Mouse (Mus musculus) midbrain, embryonic 11.5 days (tissue): ENCODE measurements around the gene Il34. TPM values are rescaled to one million over a fixed set of nuclear protein-coding genes. Genes with fewer than 3 reads are reported as not detected.
"Not testable (repeated sequence)": the region's sequence is repeated elsewhere in the genome, so short reads cannot be mapped to it uniquely, and the experiment has no call there.

Experiments used
- ATAC-seq: fragments of 200-750 bp; cut with Nextera tagmentation; 2 replicates; pipeline ENCODE4 v1.8.0; 2017; ENCODE audit warnings: moderate TSS enrichment, moderate library complexity; ENCODE audit not compliant: low FRiP score
- DNase-seq: peaks from one replicate; pipeline ENCODE4 v3.0.0; 2015; ENCODE audit warnings: low spot score; ENCODE audit errors: missing footprints
- H3K27ac ChIP-seq: fragments of 300-500 bp; sonication (generic); 2 replicates; pipeline ENCODE4 v1.5.1; 2014; ENCODE audit warnings: low read depth, low read length
- H3K27me3 ChIP-seq: fragments of 300-500 bp; sonication (generic); 2 replicates; pipeline ENCODE4 v1.6.1; 2014; ENCODE audit warnings: mild to moderate bottlenecking, low read length, moderate library complexity, mixed read lengths; ENCODE audit not compliant: control insufficient read depth, insufficient read depth
- H3K36me3 ChIP-seq: fragments of 300-500 bp; sonication (generic); 2 replicates; pipeline ENCODE4 v1.6.1; 2014; ENCODE audit warnings: mild to moderate bottlenecking, low read length, moderate library complexity, mixed read lengths; ENCODE audit not compliant: control insufficient read depth, insufficient read depth
- H3K4me1 ChIP-seq: fragments of 300-500 bp; sonication (generic); 2 replicates; pipeline ENCODE4 v1.6.1; 2014; ENCODE audit warnings: low read length; ENCODE audit not compliant: control insufficient read depth, insufficient read depth
- H3K4me2 ChIP-seq: fragments of 300-500 bp; sonication (generic); 2 replicates; pipeline ENCODE4 v1.6.1; 2014; ENCODE audit warnings: mild to moderate bottlenecking, moderate library complexity
- H3K4me3 ChIP-seq: fragments of 300-500 bp; sonication (generic); 2 replicates; pipeline ENCODE4 v1.5.1; 2014; ENCODE audit warnings: low read depth, low read length
- H3K9ac ChIP-seq: fragments of 300-500 bp; sonication (generic); 2 replicates; pipeline ENCODE4 v1.6.1; 2014; ENCODE audit warnings: low read length
- H3K9me3 ChIP-seq: fragments of 300-500 bp; sonication (generic); 2 replicates; pipeline ENCODE4 v1.6.1; 2016; ENCODE audit warnings: low read length; ENCODE audit not compliant: control insufficient read depth
- WGBS: fragments of 180-500 bp; shearing (Covaris S2); extraction: QIAGEN DNeasy Blood & Tissue Kit; methylation state at CpG from one replicate; pipeline ENCODE4 v1.1.7; 2014; 5-methylcytosine and 5-hydroxymethylcytosine counted together
- polyA plus RNA-seq: library from polyadenylated mRNA; unstranded; fragments of >200 nt; fragmentation: Nextera tagmentation; extraction: Ambion mirVana; gene quantifications from 2 replicates; pipeline ENCODE4 v1.2.1, GENCODE M21; 2014

Gene Il34
- polyA plus RNA-seq, 1 experiment from 2014 or later: 0.38 TPM

DNA sequence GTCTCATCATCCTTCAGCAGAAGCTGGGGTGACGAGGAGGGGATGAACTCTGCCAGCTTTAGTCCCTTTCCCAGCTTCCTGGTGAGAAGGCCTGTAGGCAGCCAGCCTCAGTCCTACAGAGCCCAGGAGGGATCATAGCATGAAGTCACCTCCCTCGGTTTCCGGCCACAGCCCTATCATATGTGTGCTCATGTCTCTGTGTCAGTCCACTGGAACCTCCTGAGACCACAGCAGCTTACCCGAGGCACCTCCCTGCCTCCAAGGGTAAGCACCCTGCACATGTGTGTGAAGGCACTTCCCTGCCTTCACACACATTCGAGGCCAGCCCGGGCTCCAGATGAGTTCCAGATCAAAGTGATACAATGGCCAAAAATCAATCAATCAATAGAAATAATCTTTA lies 15.5 kb downstream of the Il34 start:
- no peak overlapping the region for H3K4me2 ChIP-seq
- no peak overlapping the region for H3K9ac ChIP-seq
- DNase-seq: no peak
- no peaks in the 10 kb centered on the region for H3K36me3 ChIP-seq
- H3K27ac ChIP-seq: no peak overlapping the region
- no peaks in the 10 kb centered on the region for H3K9me3 ChIP-seq
- no peaks in the 10 kb centered on the region for H3K27me3 ChIP-seq
- 72% methylated on average over 6 of the region's 6 CpGs for WGBS
- H3K4me3 ChIP-seq: no peak overlapping the region
- ATAC-seq: no peak
- H3K4me1 ChIP-seq: no peaks in the 10 kb centered on the region

DNA sequence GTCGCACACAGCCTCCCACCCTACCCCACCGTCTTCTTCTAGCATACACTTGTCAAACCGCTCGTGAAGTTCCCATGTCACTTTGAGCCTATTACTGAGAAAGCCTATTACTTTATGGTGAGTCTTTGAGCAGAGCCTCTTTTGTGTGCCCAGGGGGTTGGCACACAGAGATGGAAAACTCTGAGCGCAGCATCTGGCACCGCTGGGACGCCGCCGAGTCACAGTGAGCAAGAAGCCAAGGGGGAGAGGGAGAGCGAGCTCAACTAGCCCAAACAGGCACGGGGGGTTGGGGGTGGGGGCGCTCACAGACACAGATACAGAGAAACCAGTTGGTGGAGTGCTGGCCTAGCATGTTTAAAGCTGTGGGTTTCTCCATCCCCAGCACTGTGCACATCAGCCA lies 16.2 kb downstream of the Il34 start:
- Histone ChIP-seq H3K4me2 (no peak overlapping the region), H3K4me3 (no peak overlapping the region), H3K36me3 (no peaks in the 10 kb centered on the region), H3K4me1 (no peaks in the 10 kb centered on the region), H3K27ac (no peak overlapping the region), H3K9me3 (no peaks in the 10 kb centered on the region), H3K27me3 (no peaks in the 10 kb centered on the region), H3K9ac (no peak overlapping the region)
- DNase-seq (no peak), ATAC-seq (no peak)
- WGBS: 60% methylated on average over 12 of the region's 12 CpGs

GRCm38 (mm10) chr8:110788981-110789380 lies 16.7 kb downstream of the Il34 start:
- H3K27ac ChIP-seq: no peak overlapping the region
- H3K9ac ChIP-seq: no peak overlapping the region
- H3K36me3 ChIP-seq: no peaks in the 10 kb centered on the region
- H3K4me3 ChIP-seq: no peak overlapping the region
- WGBS: 66% methylated on average over 12 of the region's 12 CpGs
- no peaks in the 10 kb centered on the region for H3K27me3 ChIP-seq
- no peaks in the 10 kb centered on the region for H3K9me3 ChIP-seq
- ATAC-seq: no peak
- no peaks in the 10 kb centered on the region for H3K4me1 ChIP-seq
- no peak overlapping the region for H3K4me2 ChIP-seq
- peak; percentile 81 for DNase-seq

DNA sequence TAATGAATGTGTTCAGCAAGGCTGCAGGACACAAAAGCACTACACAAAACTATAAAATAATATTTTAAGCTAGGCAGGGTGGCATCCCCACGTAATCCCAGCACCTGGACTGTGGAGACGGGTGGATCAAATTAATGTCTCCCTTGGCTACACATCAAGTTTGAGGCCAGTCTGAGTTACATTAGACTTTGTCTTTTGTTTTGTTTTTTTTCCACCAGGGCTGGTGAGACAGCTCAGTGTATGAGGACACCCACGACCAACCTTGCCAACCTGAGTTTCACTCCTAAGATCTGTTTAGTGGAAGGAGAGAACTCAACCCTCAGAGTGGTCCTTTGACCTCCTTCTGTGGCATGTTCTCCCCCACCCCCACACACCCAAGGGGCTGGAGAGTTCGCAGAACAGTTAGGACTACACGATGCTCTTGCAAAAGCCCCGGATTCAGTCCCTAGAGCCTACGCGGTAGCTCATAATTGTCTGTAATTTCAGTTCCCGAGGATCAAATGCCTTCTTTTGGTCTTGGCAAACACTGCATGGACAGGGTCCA lies 18.2 kb downstream of the Il34 start:
- Histone ChIP-seq H3K4me3 (no peak overlapping the region), H3K4me1 (no peaks in the 10 kb centered on the region), H3K4me2 (no peak overlapping the region), H3K27ac (no peak overlapping the region), H3K36me3 (no peaks in the 10 kb centered on the region), H3K9ac (no peak overlapping the region), H3K27me3 (no peaks in the 10 kb centered on the region), H3K9me3 (no peaks in the 10 kb centered on the region)
- DNase-seq: no peak
- WGBS: 90% methylated on average over 9 of the region's 9 CpGs
- no peak for ATAC-seq

- H3K27ac ChIP-seq: no peak overlapping the region
- H3K9me3 ChIP-seq: no peaks in the 10 kb centered on the region
- no peak overlapping the region for H3K4me2 ChIP-seq
- H3K4me3 ChIP-seq: no peak overlapping the region
- DNase-seq (no peak), ATAC-seq (no peak)
- no peaks in the 10 kb centered on the region for H3K4me1 ChIP-seq
- no peaks in the 10 kb centered on the region for H3K27me3 ChIP-seq
- no peak overlapping the region for H3K9ac ChIP-seq
- no peaks in the 10 kb centered on the region for H3K36me3 ChIP-seq
- 86% methylated on average over 8 of the region's 8 CpGs for WGBS
Measured at GRCm38 (mm10) chr8:110786934-110787333, 18.8 kb downstream of the Il34 start.

- not testable (repeated sequence) for H3K9ac ChIP-seq, H3K4me2 ChIP-seq, H3K9me3 ChIP-seq, H3K27me3 ChIP-seq, H3K4me1 ChIP-seq, ATAC-seq, H3K27ac ChIP-seq, DNase-seq, H3K4me3 ChIP-seq, H3K36me3 ChIP-seq
- 78% methylated on average over 7 of the region's 7 CpGs for WGBS
Measured at GRCm38 (mm10) chr8:110786501-110786900, 19.2 kb downstream of the Il34 start.

DNA sequence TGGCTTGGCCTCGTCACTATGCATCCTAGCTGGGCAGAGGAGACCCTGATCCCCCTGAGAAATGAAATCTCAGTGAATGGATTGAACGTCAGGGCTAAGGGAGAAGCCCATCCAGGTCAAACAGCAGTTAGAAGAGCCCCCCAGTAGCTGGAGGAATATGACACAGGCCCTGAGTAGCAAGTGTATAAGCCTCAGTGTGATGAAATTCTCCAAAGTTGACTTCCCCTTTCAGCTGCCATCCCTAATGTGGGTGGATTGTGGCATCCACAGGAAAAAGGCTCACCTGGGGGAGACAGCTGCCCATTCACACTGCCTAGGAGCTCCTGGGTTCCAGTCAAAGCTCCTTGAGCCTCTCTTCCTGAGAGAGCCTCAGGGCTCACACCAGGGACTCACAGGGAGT lies 20.4 kb downstream of the Il34 start:
- no peaks in the 10 kb centered on the region for H3K4me1 ChIP-seq
- no peak overlapping the region for H3K4me2 ChIP-seq
- H3K27ac ChIP-seq: no peak overlapping the region
- H3K36me3 ChIP-seq: no peaks in the 10 kb centered on the region
- DNase-seq (no peak), ATAC-seq (no peak)
- no peaks in the 10 kb centered on the region for H3K27me3 ChIP-seq
- H3K9ac ChIP-seq: no peak overlapping the region
- H3K9me3 ChIP-seq: no peaks in the 10 kb centered on the region
- WGBS: 73% methylated on average over 2 of the region's 2 CpGs
- no peak overlapping the region for H3K4me3 ChIP-seq

- 86% methylated on average over 13 of the region's 13 CpGs for WGBS
- H3K27ac ChIP-seq: no peak overlapping the region
- H3K4me2 ChIP-seq: no peak overlapping the region
- no peaks in the 10 kb centered on the region for H3K4me1 ChIP-seq
- peaks cover 3% of the 10 kb centered on the region; the same call in 1 of the 2 replicates for H3K9me3 ChIP-seq
- no peaks in the 10 kb centered on the region for H3K36me3 ChIP-seq
- H3K4me3 ChIP-seq: no peak overlapping the region
- no peak overlapping the region for H3K9ac ChIP-seq
- DNase-seq (no peak), ATAC-seq (no peak)
- H3K27me3 ChIP-seq: no peaks in the 10 kb centered on the region
Measured at GRCm38 (mm10) chr8:110779924-110780718, 25.6 kb downstream of the Il34 start.

DNA sequence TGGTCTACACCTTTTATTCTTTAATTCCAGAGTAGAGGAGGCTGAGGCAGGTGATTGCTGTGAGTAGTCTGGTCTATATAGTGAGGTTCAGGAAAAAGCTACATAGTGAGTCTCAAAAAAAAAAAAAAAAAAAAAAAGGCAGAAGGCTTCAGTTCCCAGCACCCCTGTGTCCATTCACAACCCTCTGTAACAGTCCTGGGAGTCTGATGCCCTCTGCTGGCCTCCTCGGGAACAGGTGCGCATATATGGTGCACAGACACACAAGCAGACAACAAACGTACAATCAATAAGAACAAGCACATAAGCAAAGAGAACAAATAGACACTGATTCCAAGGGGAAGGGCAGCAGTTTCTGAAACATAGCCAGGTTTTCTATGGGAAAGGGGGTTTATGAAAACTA lies 29.4 kb downstream of the Il34 start:
- 95% methylated on average over 3 of the region's 3 CpGs for WGBS
- Histone ChIP-seq H3K27me3 (no peaks in the 10 kb centered on the region), H3K9ac (no peak overlapping the region), H3K4me2 (no peak overlapping the region), H3K9me3 (peaks cover 3% of the 10 kb centered on the region; the same call in 1 of the 2 replicates), H3K4me3 (no peak overlapping the region), H3K36me3 (no peaks in the 10 kb centered on the region), H3K27ac (no peak overlapping the region), H3K4me1 (no peaks in the 10 kb centered on the region)
- no peak for ATAC-seq
- no peak for DNase-seq
